Mouse (Mus musculus) thymus, adult 2 months (tissue): Measurements from ENCODE around the gene Tec. TPM values are rescaled to one million over a fixed set of nuclear protein-coding genes. Genes with fewer than 3 reads are reported as not detected.

Experiments
- DNase-seq: peaks from one replicate; pipeline ENCODE4 v3.0.0; 2021
- H3K27ac ChIP-seq: fragments of 200-500 bp; 2 replicates; pipeline ENCODE4 v1.5.1; 2012; ENCODE audit warnings: low read length, control low read depth; ENCODE audit not compliant: control insufficient read depth, insufficient read depth
- H3K27me3 ChIP-seq: fragments of 200-500 bp; 2 replicates; pipeline ENCODE4 v1.6.1; 2012; ENCODE audit warnings: mild to moderate bottlenecking, low read length, moderate library complexity, mixed read lengths; ENCODE audit not compliant: control insufficient read depth, insufficient read depth
- H3K36me3 ChIP-seq: fragments of 200-500 bp; 2 replicates; pipeline ENCODE4 v1.6.1; 2012; ENCODE audit warnings: mild to moderate bottlenecking, low read length, moderate library complexity; ENCODE audit not compliant: control insufficient read depth, insufficient read depth
- H3K4me1 ChIP-seq: fragments of 200-500 bp; replicated peaks from 2 replicates; pipeline ENCODE4 v1.6.1; 2012; ENCODE audit warnings: low read length; ENCODE audit not compliant: control insufficient read depth, insufficient read depth
- H3K4me3 ChIP-seq: fragments of 200-500 bp; 2 replicates; pipeline ENCODE4 v1.5.1; 2012; ENCODE audit warnings: mild to moderate bottlenecking, low read length, control low read depth, moderate library complexity; ENCODE audit not compliant: control insufficient read depth, insufficient read depth
- CTCF ChIP-seq: fragments of 200-500 bp; IDR thresholded peaks from 2 replicates; pipeline ENCODE4 v1.5.1; 2012; ENCODE audit warnings: mild to moderate bottlenecking, control low read depth, low read length, moderate library complexity, borderline replicate concordance; ENCODE audit not compliant: control insufficient read depth, poor library complexity, insufficient read depth; ENCODE audit errors: extremely low read depth
- POLR2A ChIP-seq: fragments of 200-500 bp; IDR thresholded peaks from 2 replicates; pipeline ENCODE4 v1.6.1; 2012; ENCODE audit warnings: mild to moderate bottlenecking, low read length, control low read depth, moderate library complexity; ENCODE audit not compliant: control insufficient read depth, poor library complexity, insufficient read depth; ENCODE audit errors: extremely low read depth
- WGBS: fragments of 180-500 bp; shearing (Covaris S2); methylation state at CpG from one replicate; pipeline ENCODE4 v1.1.7; 2018; 5-methylcytosine and 5-hydroxymethylcytosine counted together
- polyA plus RNA-seq: library from polyadenylated mRNA; depleted of rRNA; stranded (reverse); fragments of >200 nt; gene quantifications from 2 replicates; pipeline ENCODE4 v1.2.3, GENCODE M21; 2012

Tec gene
- polyA plus RNA-seq, 1 experiment, result 18.3 TPM

- 74% methylated on average over 6 of the region's 6 CpGs for WGBS
- no peak overlapping the region for H3K27ac ChIP-seq
- TF ChIP-seq POLR2A, result no peak
- no peak for TF ChIP-seq CTCF
- no peak overlapping the region for H3K4me3 ChIP-seq
- H3K27me3 ChIP-seq, result no peaks in the 10 kb centered on the region
- no peaks in the 10 kb centered on the region for H3K36me3 ChIP-seq
- no peak for DNase-seq
- H3K4me1 ChIP-seq, result peaks cover 11% of the 10 kb centered on the region; the same call in 1 of the 2 replicates
Observed at GRCm38 (mm10) chr5:72848889-72849435, 19.3 kb downstream of the Tec start.

GRCm38 (mm10) chr5:72846712-72847111 lies 21.6 kb downstream of the Tec start:
- no peak overlapping the region for H3K4me3 ChIP-seq
- no peaks in the 10 kb centered on the region for H3K36me3 ChIP-seq
- H3K27ac ChIP-seq, result no peak overlapping the region
- whole genome bisulfite sequencing, result 96% methylated on average over 1 of the region's 4 CpGs
- no peaks in the 10 kb centered on the region for H3K27me3 ChIP-seq
- DNase-seq, result no peak
- TF ChIP-seq CTCF, result no peak
- TF ChIP-seq POLR2A, result no peak
- H3K4me1 ChIP-seq, result peaks cover 8% of the 10 kb centered on the region; the same call in 1 of the 2 replicates

DNA sequence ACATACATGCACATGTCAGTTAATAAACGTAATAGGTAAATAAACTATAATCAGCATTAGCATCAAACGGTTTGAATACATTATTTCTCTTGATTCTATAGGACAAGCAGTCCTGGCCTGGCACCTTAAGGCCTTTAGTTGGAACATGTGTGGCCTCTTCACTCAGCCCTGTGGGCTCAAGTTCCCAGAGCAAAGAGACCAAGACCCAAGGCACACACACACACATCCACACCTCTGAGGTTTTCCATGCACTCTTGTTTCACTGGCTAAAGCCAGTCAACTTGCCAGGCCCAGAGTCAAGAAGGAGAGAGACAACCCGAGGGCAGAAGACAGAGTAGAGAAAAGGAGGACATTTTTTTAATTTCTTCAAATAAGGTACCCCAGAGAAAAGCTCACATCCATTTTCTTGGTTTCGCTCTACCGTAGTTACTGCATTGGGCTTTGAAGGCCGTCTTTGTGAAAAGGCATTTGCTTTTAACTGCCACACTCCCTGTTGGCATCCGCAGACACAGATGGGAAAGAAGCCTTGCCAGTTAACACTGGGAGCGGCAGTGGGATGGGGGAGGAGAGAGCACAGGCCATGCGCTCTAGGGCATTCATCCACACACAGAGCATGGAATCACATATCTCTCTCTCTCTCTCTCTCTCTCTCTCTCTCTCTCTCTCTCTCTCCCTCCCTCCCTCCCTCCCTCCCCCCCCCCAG lies 22.2 kb downstream of the Tec start:
- H3K27ac ChIP-seq, result no peak overlapping the region
- no peak for DNase-seq
- H3K36me3 ChIP-seq, result no peaks in the 10 kb centered on the region
- TF ChIP-seq CTCF (no peak), POLR2A (no peak)
- peaks cover 5% of the 10 kb centered on the region; the same call in 1 of the 2 replicates for H3K4me1 ChIP-seq
- 94% methylated on average over 9 of the region's 9 CpGs for WGBS
- no peak overlapping the region for H3K4me3 ChIP-seq
- H3K27me3 ChIP-seq, result no peaks in the 10 kb centered on the region

GRCm38 (mm10) chr5:72844776-72845495 lies 23.3 kb downstream of the Tec start:
- Histone ChIP-seq H3K27ac (no peak overlapping the region), H3K36me3 (no peaks in the 10 kb centered on the region), H3K27me3 (no peaks in the 10 kb centered on the region), H3K4me1 (peaks cover 5% of the 10 kb centered on the region; the same call in 1 of the 2 replicates), H3K4me3 (no peak overlapping the region)
- 92% methylated on average over 7 of the region's 7 CpGs for WGBS
- DNase-seq, result no peak
- TF ChIP-seq POLR2A, result no peak
- no peak for TF ChIP-seq CTCF

DNA sequence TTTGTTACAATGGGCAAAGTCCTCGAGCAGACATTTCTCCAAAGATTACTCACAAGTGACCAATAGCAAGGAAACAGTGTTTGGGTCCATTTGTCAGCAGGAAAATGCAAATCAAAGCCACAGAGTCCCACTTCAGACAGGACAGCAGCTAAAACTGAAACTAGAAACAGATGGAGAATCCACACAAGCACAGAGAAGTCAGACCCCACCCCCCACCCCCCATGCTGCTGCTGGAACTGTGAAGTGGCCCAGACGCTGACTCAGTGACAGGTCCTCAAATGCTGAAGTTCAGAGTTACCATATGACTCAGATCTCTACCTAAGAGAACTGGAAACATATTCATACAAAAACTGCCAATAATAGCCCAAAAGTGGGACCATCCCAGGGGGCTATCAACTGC lies 24.0 kb downstream of the Tec start:
- 43% methylated on average over 2 of the region's 2 CpGs for WGBS
- TF ChIP-seq CTCF (no peak), POLR2A (no peak)
- Histone ChIP-seq H3K27me3 (no peaks in the 10 kb centered on the region), H3K27ac (no peak overlapping the region), H3K4me1 (peaks cover 5% of the 10 kb centered on the region; the same call in 1 of the 2 replicates), H3K4me3 (no peak overlapping the region), H3K36me3 (no peaks in the 10 kb centered on the region)
- DNase-seq, result no peak

- Histone ChIP-seq H3K36me3 (no peaks in the 10 kb centered on the region), H3K27me3 (no peaks in the 10 kb centered on the region), H3K4me1 (peaks cover 4% of the 10 kb centered on the region), H3K4me3 (no peak overlapping the region), H3K27ac (no peak overlapping the region)
- TF ChIP-seq POLR2A (no peak), CTCF (no peak)
- no peak for DNase-seq
- 95% methylated on average over 3 of the region's 3 CpGs for WGBS
Observed at GRCm38 (mm10) chr5:72839655-72840054, 28.6 kb downstream of the Tec start.
